Mouse (Mus musculus): ENCODE measurements around the gene Hyou1.

Hyou1 gene
- long read RNA-seq, experiment 1, full-length matches to known transcripts: 2 of 9 reads
- long read RNA-seq, experiment 1, partial matches to known transcripts: 5 of 9 reads
- long read RNA-seq, experiment 1, other reads (novel, unspliced or antisense): 2 of 9 reads
- long read RNA-seq, experiment 2, full-length matches to known transcripts: 1 of 5 reads
- long read RNA-seq, experiment 2, partial matches to known transcripts: 4 of 5 reads
- long read RNA-seq, experiment 2, other reads (novel, unspliced or antisense): 0 of 5 reads

DNA sequence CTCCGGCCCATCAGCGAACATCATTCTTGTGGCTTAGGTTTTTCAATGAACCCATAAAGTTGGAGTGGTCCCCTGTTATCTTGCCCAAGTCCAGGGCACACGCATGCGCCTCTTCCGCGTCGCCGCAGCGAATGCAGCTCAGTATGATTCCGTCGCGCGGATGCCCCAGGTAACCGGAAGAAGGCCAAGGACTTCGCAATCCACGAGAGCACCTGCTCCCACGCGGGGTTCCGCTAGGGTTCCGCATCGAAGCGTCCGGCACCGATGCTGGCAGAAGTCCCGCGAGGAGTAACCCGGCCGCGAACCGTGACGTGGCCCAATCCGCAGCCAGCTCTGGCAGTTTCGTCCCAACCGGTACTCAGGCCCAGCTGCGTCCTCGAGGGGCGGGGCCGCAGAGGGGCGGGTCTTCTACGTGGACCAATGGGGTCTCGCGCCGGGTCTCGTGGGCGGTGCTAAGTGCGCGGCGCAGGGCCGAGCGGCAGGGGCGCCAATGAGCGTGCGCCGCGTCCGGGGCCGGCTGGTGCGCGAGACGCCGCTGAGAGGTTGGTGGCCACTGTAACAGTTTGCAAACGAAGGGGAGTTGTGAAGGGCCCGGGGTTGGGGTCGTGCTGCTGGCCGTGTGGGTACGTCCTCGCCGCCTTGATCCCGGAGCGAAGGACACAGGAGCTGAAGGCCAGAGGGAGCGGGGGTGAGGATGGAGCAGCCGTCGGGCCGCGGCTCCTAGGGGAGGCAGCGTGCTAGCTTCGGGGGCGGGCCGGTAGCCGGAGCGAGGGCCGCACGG lies at the start of gene Hyou1:
Gene Hyou1 (plus strand): TSS at position 437 of the 781 bp plus-strand sequence.
- intact Hi-C loops (cut with DNase I): no loop called here

DNA sequence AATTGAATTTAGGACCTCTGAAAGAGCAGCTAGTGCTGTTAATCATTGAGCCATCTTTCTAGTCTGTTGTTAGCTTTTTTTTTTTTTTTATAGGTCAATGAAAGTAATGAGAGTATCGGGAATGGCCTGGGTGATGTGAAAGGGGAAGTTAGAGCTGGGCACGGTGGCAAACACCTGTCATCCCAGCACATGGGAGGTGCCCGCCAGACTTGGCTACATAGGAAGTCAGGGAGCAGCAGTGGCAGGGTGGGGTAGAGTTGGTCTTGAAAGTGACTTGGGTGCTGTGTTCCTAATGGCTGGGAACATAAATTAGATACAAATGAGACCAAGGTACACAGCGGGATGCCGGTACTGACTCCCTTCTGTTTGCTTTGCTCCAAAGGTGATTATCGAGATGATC lies 48.6 kb upstream of the Hyou1 start:
- intact Hi-C loops (cut with DNase I): loop anchor here (10.0 kb wide), 1 partner anchor 86 kb away; the partner anchor contains the start of gene Ccdc153

DNA sequence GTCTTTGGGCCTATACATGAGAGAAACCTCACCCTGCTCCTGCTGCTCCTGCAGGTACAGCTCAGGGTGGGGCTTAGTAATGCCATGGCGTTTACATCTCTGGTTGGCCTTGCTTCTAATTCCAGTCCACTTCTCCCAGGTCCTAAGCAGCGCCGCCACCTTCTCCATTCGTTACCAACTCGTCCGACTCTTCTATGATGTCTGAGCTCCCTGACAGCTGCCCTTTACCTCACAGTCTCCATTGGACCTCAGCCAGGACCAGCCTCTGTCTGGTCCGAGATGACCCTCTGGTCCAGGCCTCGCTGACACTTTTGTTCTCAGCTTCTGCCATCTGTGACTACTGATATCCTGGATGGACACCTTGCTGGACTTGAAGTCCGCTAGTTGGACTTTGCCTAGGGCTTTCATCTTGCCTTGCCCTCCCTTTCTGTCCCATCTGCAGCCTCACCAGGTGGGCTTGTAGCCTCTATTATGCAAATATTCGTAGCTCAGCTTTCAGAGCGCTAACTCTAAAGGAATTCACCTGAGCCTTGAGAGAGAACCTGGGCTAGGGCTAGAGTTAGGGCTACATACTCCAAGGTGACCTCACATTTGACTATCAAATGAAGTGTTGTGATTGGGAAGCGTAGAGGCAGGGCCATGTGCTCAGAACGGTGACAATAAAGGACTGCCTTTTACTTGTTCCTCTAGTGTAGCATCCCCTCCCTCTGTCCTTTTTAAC lies 46.2 kb upstream of the Hyou1 start:
- intact Hi-C loops (cut with DNase I): loop anchor here (10.0 kb wide), 1 partner anchor 88 kb away; the partner anchor contains the start of gene Ccdc153

- intact Hi-C loops (cut with DNase I): loop anchor here (5.0 to 10.0 kb wide), 2 partner anchors 58 to 90 kb away; partner anchors contain the start of gene Ccdc153
Observed at GRCm38 (mm10) chr9:44334396-44335330, 44.6 kb upstream of the Hyou1 start, which contains the start of gene H2afx. Gene H2afx, plus strand, starts transcription at chr9:44334694.

GRCm38 (mm10) chr9:44335331-44336092 lies 43.8 kb upstream of the Hyou1 start:
- intact Hi-C loops (cut with DNase I): loop anchor here (5.0 to 10.0 kb wide), 2 partner anchors 57 to 91 kb away; partner anchors contain the start of gene Ccdc153

DNA sequence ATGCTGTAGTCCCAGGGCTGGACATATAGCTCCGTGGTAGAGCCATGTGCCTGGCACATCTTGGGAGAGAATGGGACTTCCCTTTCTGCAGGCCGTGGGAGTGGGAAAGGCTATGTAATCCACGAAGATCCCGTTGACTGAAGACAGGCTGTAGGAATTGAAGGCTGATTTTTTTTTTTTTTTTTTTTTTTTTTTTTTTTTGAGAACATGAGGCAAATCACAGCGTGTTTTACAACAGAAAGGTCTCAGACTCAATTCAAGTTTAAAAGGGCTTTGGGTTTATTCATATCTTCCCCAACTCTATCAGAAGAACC lies 43.2 kb upstream of the Hyou1 start:
- intact Hi-C loops (cut with DNase I): loop anchor here (5.0 to 10.0 kb wide), 2 partner anchors 56 to 91 kb away; partner anchors contain the start of gene Ccdc153

- intact Hi-C loops (cut with DNase I): loop anchor here (5.0 to 10.0 kb wide), 2 partner anchors 56 to 92 kb away; partner anchors contain the start of gene Ccdc153
Observed at GRCm38 (mm10) chr9:44336513-44336912, 42.8 kb upstream of the Hyou1 start.

DNA sequence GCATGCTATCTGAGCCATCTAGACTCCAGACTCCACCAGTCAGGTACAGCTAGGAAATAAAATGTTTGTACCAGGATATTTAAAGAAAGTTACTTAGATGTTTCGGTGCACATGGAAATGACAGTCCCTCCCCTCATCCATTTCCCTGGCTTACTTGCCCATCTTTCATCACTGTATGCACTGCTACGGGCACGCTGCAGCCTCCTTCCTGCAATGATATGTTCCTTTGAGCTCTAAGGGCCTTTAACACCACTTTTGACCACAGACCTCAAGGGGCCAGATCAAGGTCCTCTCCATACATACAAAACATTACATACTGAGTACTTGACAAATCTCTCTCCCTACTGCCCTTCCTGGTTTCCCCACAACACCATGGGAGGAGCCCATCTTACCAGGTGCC lies 42.3 kb upstream of the Hyou1 start:
- intact Hi-C loops (cut with DNase I): loop anchor here (5.0 to 10.0 kb wide), 2 partner anchors 55 to 92 kb away; partner anchors contain the start of gene Ccdc153

DNA sequence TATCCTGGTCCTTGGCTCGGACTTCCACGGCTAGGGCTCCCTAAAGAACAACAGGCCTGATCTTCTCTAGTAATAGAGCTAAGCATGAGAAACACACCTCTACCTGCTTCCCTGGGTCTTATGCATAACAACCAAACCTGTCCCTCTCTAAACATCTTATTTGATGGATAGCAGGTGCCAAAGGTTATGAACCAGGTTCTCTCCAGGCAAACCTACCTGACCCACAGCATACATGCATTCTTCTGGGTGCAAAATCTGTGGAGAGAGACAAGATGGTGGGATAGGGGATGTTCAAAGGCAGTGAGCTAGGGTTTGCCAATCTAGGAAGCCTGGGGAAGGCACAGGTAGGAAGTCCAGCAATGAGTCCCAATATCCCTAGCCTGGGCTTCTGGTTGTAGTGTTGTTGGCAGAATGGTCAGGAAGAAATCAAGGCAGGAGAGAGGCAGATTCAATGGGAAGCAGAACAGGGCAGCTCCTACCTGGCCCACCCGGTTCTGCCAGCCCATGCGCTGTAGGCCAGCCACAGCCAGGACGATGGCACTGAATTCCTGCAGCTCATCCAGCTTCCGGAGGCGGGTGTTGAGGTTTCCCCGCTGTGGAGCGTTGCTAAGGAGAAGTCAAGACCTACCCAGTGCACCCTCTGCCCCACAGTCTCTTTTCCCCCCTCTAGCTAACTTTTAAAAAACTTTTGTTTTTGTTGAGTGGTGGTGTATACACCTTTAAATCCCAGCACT lies 41.7 kb upstream of the Hyou1 start:
- intact Hi-C loops (cut with DNase I): loop anchor here (5.0 to 10.0 kb wide), 2 partner anchors 55 to 93 kb away; partner anchors contain the start of gene Ccdc153

DNA sequence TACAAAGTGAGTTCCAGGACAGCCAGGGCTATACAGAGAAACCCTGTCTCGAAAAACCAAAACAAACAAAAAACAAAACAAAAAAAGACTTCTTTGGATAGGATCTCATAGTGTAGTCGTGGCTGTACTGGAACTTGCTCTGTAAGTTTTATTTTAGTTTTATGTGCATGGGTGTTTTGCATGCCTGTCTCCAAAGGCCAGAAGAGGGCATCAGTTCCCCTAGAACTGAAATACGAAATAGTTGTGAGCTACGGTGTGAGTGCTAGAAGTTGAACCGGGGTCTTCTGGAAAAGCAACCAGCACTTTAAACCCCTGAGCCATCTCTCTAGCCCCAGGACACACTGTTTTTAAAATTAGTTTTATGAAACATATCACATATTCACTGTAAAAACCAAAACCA lies 40.7 kb upstream of the Hyou1 start:
- intact Hi-C loops (cut with DNase I): loop anchor here (5.0 to 10.0 kb wide), 2 partner anchors 54 to 94 kb away; partner anchors contain the start of gene Ccdc153

DNA sequence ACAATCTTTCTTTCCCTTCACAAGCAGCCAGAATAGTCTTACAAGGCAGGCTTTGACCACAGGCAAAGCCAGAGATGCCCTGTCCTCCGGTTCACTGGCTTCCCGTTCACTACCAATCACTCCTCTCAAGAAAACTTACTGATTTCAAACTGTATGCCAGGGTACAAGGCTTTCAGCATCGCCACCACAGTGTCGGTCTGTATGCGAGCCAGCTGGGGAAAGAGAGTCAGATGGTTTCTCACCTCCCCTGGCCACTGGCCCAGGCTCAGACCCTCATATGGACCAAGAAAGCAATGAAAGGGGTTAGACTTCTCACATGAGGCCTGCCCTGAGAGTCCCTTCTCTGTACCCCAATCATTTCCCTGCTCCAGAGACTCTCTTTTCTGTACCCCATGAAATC lies 37.8 kb upstream of the Hyou1 start:
- intact Hi-C loops (cut with DNase I): no loop called here

GRCm38 (mm10) chr9:44342173-44342572 lies 37.1 kb upstream of the Hyou1 start:
- intact Hi-C loops (cut with DNase I): no loop called here

DNA sequence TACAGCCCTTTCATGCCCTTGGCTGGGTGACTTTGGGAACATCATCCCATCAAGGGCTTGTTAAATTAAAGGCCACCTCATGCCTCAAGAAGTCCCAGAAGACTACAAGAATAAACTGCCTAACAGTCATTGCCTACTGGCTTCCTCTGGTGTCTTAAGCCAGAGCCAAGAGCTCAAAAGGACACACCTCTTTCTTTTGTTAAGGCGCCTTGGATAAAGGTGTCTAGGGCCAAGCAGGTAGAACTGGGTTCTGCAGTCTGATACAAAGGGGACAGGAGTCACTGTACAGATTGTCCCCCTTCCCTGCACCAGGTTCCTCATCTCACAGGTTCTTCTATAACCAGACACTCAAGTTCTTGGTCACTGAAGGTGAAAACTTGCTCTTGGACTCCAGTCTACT lies 36.7 kb upstream of the Hyou1 start:
- intact Hi-C loops (cut with DNase I): no loop called here

DNA sequence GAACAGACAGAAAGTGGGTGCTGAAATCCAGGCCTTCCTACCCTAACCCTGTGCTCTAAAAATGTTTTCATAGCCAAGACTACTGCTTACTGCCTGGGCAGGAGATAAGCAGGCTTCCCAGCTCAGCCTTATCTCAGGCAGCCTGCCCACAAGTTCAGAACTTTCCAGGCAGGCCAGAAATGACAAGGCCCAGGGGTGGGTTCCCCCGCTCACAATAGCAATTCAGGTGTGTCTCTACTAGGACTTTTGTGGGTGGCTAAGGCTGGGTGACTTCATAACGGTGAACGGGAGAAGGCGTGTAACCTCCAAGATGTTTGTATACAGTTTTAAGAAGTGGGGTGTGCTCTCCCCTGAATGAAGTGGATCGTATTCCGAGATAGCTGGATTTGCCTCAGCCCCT lies 36.0 kb upstream of the Hyou1 start:
- intact Hi-C loops (cut with DNase I): no loop called here

DNA sequence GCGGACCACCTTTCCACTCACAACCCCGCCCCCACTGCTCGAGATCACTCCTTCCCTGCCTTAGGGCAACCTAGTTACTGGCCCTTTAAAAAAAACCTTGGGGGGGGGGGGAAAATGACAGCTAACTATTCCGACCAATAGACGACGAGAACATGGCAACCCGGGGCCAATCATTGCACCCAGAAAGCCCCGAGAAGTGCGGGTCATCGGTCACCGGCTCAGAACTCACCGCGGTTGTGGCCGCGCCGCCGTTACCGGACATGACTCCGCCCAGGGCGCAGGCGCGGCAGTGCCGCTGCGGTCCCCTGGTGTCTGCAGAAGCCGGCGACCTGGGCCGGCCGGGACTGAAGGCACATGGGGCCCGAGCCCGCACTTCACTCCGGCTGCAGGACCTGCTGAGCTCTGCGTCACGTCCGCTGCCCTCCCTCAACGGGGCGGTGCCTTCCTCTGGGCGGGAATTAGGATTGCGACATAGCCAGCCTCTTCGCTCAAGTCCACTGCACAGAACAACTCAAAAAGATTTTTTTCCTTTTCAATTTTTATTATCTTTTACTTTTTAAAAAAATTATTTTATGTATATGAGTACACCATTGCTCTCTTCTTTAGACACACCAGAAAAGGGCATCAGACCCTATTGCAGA lies 35.4 kb upstream of the Hyou1 start, which contains the start of gene Hmbs:
Gene Hmbs (minus strand): TSS at position 448 of the 641 bp plus-strand sequence.
- intact Hi-C loops (cut with DNase I): no loop called here

- intact Hi-C loops (cut with DNase I): no loop called here
Observed at GRCm38 (mm10) chr9:44345570-44346433, 33.5 kb upstream of the Hyou1 start.

- intact Hi-C loops (cut with DNase I): no loop called here
Observed at GRCm38 (mm10) chr9:44347166-44347565, 32.1 kb upstream of the Hyou1 start.
